Mouse (Mus musculus) hindbrain, embryonic 12.5 days (tissue): ENCODE data around the gene Tnpo1. TPM values are rescaled to one million over a fixed set of nuclear protein-coding genes. Genes with fewer than 3 reads are reported as not detected.

Experiments used
- ATAC-seq: fragments of 200-750 bp; cut with Nextera tagmentation; 2 replicates; pipeline ENCODE4 v1.8.0; 2017; ENCODE audit warnings: moderate TSS enrichment; ENCODE audit not compliant: low FRiP score
- H3K27ac ChIP-seq: fragments of 300-500 bp; sonication (generic); 2 replicates; pipeline ENCODE4 v1.5.1; 2016; ENCODE audit warnings: mild to moderate bottlenecking
- H3K27me3 ChIP-seq: fragments of 300-500 bp; sonication (generic); 2 replicates; pipeline ENCODE4 v1.6.1; 2016; ENCODE audit warnings: mild to moderate bottlenecking
- H3K36me3 ChIP-seq: fragments of 300-500 bp; sonication (generic); 2 replicates; pipeline ENCODE4 v1.6.1; 2016; ENCODE audit warnings: mild to moderate bottlenecking
- H3K4me1 ChIP-seq: fragments of 300-500 bp; sonication (generic); 2 replicates; pipeline ENCODE4 v1.6.1; 2016
- H3K4me2 ChIP-seq: fragments of 300-500 bp; sonication (generic); replicated peaks from 2 replicates; pipeline ENCODE4 v1.6.1; 2016; ENCODE audit warnings: mild to moderate bottlenecking
- H3K4me3 ChIP-seq: fragments of 300-500 bp; sonication (generic); 2 replicates; pipeline ENCODE4 v1.5.1; 2016; ENCODE audit warnings: mild to moderate bottlenecking
- H3K9ac ChIP-seq: fragments of 300-500 bp; sonication (generic); 2 replicates; pipeline ENCODE4 v1.6.1; 2016; ENCODE audit warnings: mild to moderate bottlenecking, moderate library complexity
- H3K9me3 ChIP-seq: fragments of 300-500 bp; sonication (generic); replicated peaks from 2 replicates; pipeline ENCODE4 v1.6.1; 2016; ENCODE audit warnings: mild to moderate bottlenecking
- WGBS: fragments of 180-500 bp; shearing (Covaris S2); methylation state at CpG from one replicate; pipeline ENCODE4 v1.1.7; 2016; 5-methylcytosine and 5-hydroxymethylcytosine counted together
- polyA plus RNA-seq: library from polyadenylated mRNA; unstranded; fragments of >200 nt; fragmentation: Nextera tagmentation; extraction: Ambion mirVana; gene quantifications from 2 replicates; pipeline ENCODE4 v1.2.1, GENCODE M21; 2016

Gene Tnpo1
- polyA plus RNA-seq, 1 experiment from 2014 or later, result 87.7 TPM

GRCm38 (mm10) chr13:98814275-98815040 is 111.7 kb downstream of the Tnpo1 start:
- H3K27ac ChIP-seq, result peak overlapping the region; percentile 97
- H3K27me3 ChIP-seq, result no peaks in the 10 kb centered on the region
- peak overlapping the region; percentile 64 for H3K4me2 ChIP-seq
- no peaks in the 10 kb centered on the region for H3K36me3 ChIP-seq
- peak; percentile 74 for ATAC-seq
- peak overlapping the region; percentile 97 for H3K9ac ChIP-seq
- no peaks in the 10 kb centered on the region for H3K9me3 ChIP-seq
- peak overlapping the region; percentile 95 for H3K4me3 ChIP-seq
- H3K4me1 ChIP-seq, result peaks cover 7% of the 10 kb centered on the region
- 1% methylated on average over 67 of the region's 81 CpGs for WGBS

GRCm38 (mm10) chr13:98813596-98814274 is 112.4 kb downstream of the Tnpo1 start:
- WGBS, result 29% methylated on average over 12 of the region's 12 CpGs
- H3K27ac ChIP-seq, result peak overlapping the region; percentile 97; the same call in 1 of the 2 replicates
- H3K36me3 ChIP-seq, result no peaks in the 10 kb centered on the region
- H3K4me1 ChIP-seq, result peaks cover 6% of the 10 kb centered on the region
- no peaks in the 10 kb centered on the region for H3K27me3 ChIP-seq
- ATAC-seq, result no peak
- peak overlapping the region; percentile 95 for H3K4me3 ChIP-seq
- H3K9me3 ChIP-seq, result no peaks in the 10 kb centered on the region
- H3K9ac ChIP-seq, result peak overlapping the region; percentile 97
- H3K4me2 ChIP-seq, result peak overlapping the region; percentile 64

GRCm38 (mm10) chr13:98813167-98813566 is 113.0 kb downstream of the Tnpo1 start:
- peak overlapping the region; percentile 64 for H3K4me2 ChIP-seq
- peaks cover 6% of the 10 kb centered on the region for H3K4me1 ChIP-seq
- no peaks in the 10 kb centered on the region for H3K36me3 ChIP-seq
- no peak overlapping the region for H3K27ac ChIP-seq
- no peaks in the 10 kb centered on the region for H3K27me3 ChIP-seq
- 81% methylated on average over 2 of the region's 2 CpGs for WGBS
- no peak overlapping the region for H3K9ac ChIP-seq
- ATAC-seq, result no peak
- H3K9me3 ChIP-seq, result no peaks in the 10 kb centered on the region
- 0 out of 2 replicates have a peak overlapping the region, but pooled peaks have one; percentile 95 for H3K4me3 ChIP-seq

- no peak overlapping the region for H3K4me2 ChIP-seq
- H3K9ac ChIP-seq, result no peak overlapping the region
- WGBS, result 75% methylated on average over 4 of the region's 4 CpGs
- H3K4me1 ChIP-seq, result peaks cover 6% of the 10 kb centered on the region
- H3K36me3 ChIP-seq, result no peaks in the 10 kb centered on the region
- no peaks in the 10 kb centered on the region for H3K27me3 ChIP-seq
- no peaks in the 10 kb centered on the region for H3K9me3 ChIP-seq
- ATAC-seq, result no peak
- H3K27ac ChIP-seq, result no peak overlapping the region
- H3K4me3 ChIP-seq, result no peak overlapping the region
Observed at GRCm38 (mm10) chr13:98812285-98812684, 113.9 kb downstream of the Tnpo1 start.

- WGBS, result 74% methylated on average over 6 of the region's 6 CpGs
Observed at GRCm38 (mm10) chr13:98810143-98810542, 116.0 kb downstream of the Tnpo1 start.

GRCm38 (mm10) chr13:98809087-98809486 is 117.1 kb downstream of the Tnpo1 start:
- H3K4me1 ChIP-seq, result peaks cover 6% of the 10 kb centered on the region
- no peak overlapping the region for H3K9ac ChIP-seq
- H3K4me3 ChIP-seq, result no peak overlapping the region
- H3K36me3 ChIP-seq, result peaks cover 3% of the 10 kb centered on the region; the same call in 1 of the 2 replicates
- H3K27ac ChIP-seq, result no peak overlapping the region
- no peaks in the 10 kb centered on the region for H3K27me3 ChIP-seq
- H3K4me2 ChIP-seq, result no peak overlapping the region
- H3K9me3 ChIP-seq, result no peaks in the 10 kb centered on the region
- no peak for ATAC-seq
- WGBS, result 96% methylated on average over 1 of the region's 1 CpGs

More at GRCm38 (mm10) chr13:98810143-98810542, 116.0 kb downstream of the Tnpo1 start:
- H3K36me3 ChIP-seq, result peaks cover under 1% of the 10 kb centered on the region; the same call in 1 of the 2 replicates
- H3K27ac ChIP-seq, result no peak overlapping the region
- ATAC-seq, result no peak
- H3K4me3 ChIP-seq, result no peak overlapping the region
- no peaks in the 10 kb centered on the region for H3K27me3 ChIP-seq
- no peak overlapping the region for H3K4me2 ChIP-seq
- H3K9ac ChIP-seq, result no peak overlapping the region
- peaks cover 6% of the 10 kb centered on the region for H3K4me1 ChIP-seq
- no peaks in the 10 kb centered on the region for H3K9me3 ChIP-seq

- Histone ChIP-seq H3K36me3 (peaks cover 31% of the 10 kb centered on the region), H3K4me3 (no peak overlapping the region), H3K27ac (no peak overlapping the region), H3K4me1 (no peaks in the 10 kb centered on the region), H3K9ac (no peak overlapping the region), H3K9me3 (peaks cover 10% of the 10 kb centered on the region; the same call in 1 of the 2 replicates), H3K4me2 (no peak overlapping the region), H3K27me3 (no peaks in the 10 kb centered on the region)
- ATAC-seq, result no peak
- WGBS, result 97% methylated on average over 1 of the region's 1 CpGs
Observed at GRCm38 (mm10) chr13:98804480-98804879, 121.7 kb downstream of the Tnpo1 start.

- no peaks in the 10 kb centered on the region for H3K27me3 ChIP-seq
- no peak for ATAC-seq
- no peak overlapping the region for H3K9ac ChIP-seq
- no peak overlapping the region for H3K4me2 ChIP-seq
- H3K9me3 ChIP-seq, result peaks cover 10% of the 10 kb centered on the region; the same call in 1 of the 2 replicates
- H3K4me3 ChIP-seq, result no peak overlapping the region
- H3K27ac ChIP-seq, result no peak overlapping the region
- peaks cover 37% of the 10 kb centered on the region for H3K36me3 ChIP-seq
- 83% methylated on average over 4 of the region's 4 CpGs for WGBS
- H3K4me1 ChIP-seq, result no peaks in the 10 kb centered on the region
Observed at GRCm38 (mm10) chr13:98803699-98804098, 122.5 kb downstream of the Tnpo1 start.

- 92% methylated on average over 3 of the region's 3 CpGs for WGBS
Observed at GRCm38 (mm10) chr13:98802957-98803356, 123.2 kb downstream of the Tnpo1 start.

GRCm38 (mm10) chr13:98795511-98795910 is 130.7 kb downstream of the Tnpo1 start:
- WGBS, result 82% methylated on average over 3 of the region's 3 CpGs

More at GRCm38 (mm10) chr13:98802957-98803356, 123.2 kb downstream of the Tnpo1 start:
- Histone ChIP-seq H3K27me3 (no peaks in the 10 kb centered on the region), H3K4me2 (no peak overlapping the region), H3K9me3 (peaks cover 10% of the 10 kb centered on the region; the same call in 1 of the 2 replicates), H3K36me3 (peaks cover 37% of the 10 kb centered on the region), H3K9ac (no peak overlapping the region), H3K4me3 (no peak overlapping the region), H3K4me1 (no peaks in the 10 kb centered on the region), H3K27ac (no peak overlapping the region)
- ATAC-seq, result no peak

GRCm38 (mm10) chr13:98792864-98793263 is 133.3 kb downstream of the Tnpo1 start:
- no peak for ATAC-seq
- H3K4me3 ChIP-seq, result no peak overlapping the region
- H3K4me1 ChIP-seq, result no peaks in the 10 kb centered on the region
- H3K27me3 ChIP-seq, result no peaks in the 10 kb centered on the region
- no peak overlapping the region for H3K4me2 ChIP-seq
- no peaks in the 10 kb centered on the region for H3K9me3 ChIP-seq
- 91% methylated on average over 1 of the region's 1 CpGs for WGBS
- peaks cover 11% of the 10 kb centered on the region for H3K36me3 ChIP-seq
- H3K27ac ChIP-seq, result no peak overlapping the region
- H3K9ac ChIP-seq, result no peak overlapping the region

More at GRCm38 (mm10) chr13:98795511-98795910, 130.7 kb downstream of the Tnpo1 start:
- H3K4me1 ChIP-seq, result no peaks in the 10 kb centered on the region
- no peak overlapping the region for H3K4me3 ChIP-seq
- H3K9ac ChIP-seq, result no peak overlapping the region
- no peak for ATAC-seq
- H3K27ac ChIP-seq, result no peak overlapping the region
- H3K9me3 ChIP-seq, result 0 out of 2 replicates have a peak, but pooled peaks cover 5% of the 10 kb centered on the region
- peaks cover 22% of the 10 kb centered on the region for H3K36me3 ChIP-seq
- no peak overlapping the region for H3K4me2 ChIP-seq
- no peaks in the 10 kb centered on the region for H3K27me3 ChIP-seq

- no peaks in the 10 kb centered on the region for H3K4me1 ChIP-seq
- WGBS, result 93% methylated on average over 1 of the region's 1 CpGs
- H3K4me2 ChIP-seq, result no peak overlapping the region
- H3K9ac ChIP-seq, result no peak overlapping the region
- peaks cover 11% of the 10 kb centered on the region for H3K36me3 ChIP-seq
- H3K4me3 ChIP-seq, result no peak overlapping the region
- H3K27ac ChIP-seq, result no peak overlapping the region
- ATAC-seq, result no peak
- no peaks in the 10 kb centered on the region for H3K27me3 ChIP-seq
- no peaks in the 10 kb centered on the region for H3K9me3 ChIP-seq
Observed at GRCm38 (mm10) chr13:98791693-98792092, 134.5 kb downstream of the Tnpo1 start.
